Mouse (Mus musculus): Measurements from ENCODE around the gene Neurl1a. TPM values are rescaled to one million over a fixed set of nuclear protein-coding genes. Genes with fewer than 3 reads are reported as not detected.

The Neurl1a gene
- polyA plus RNA-seq, 1 experiment from 2014 or later: 2.6 TPM

DNA sequence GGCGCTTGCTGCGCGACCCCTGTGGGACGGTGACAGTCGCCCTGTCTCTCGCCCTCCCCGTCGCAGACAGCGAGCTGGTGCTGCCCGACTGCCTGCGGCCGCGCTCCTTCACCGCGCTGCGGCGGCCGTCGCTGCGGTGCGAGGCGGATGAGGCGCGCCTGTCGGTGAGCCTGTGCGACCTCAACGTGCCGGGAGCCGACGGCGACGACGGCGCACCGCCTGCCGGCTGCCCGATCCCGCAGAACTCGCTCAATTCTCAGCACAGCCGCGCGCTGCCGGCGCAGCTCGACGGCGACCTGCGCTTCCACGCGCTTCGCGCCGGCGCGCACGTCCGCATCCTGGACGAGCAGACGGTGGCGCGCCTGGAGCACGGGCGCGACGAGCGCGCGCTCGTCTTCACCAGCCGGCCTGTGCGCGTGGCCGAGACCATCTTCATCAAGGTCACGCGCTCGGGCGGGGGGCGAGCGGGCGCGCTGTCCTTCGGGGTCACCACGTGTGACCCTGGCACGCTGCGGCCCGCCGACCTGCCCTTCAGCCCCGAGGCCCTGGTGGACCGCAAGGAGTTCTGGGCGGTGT is 74.5 kb downstream of the Neurl1a start:
- H3K4me3 ChIP-seq: peak overlapping the region; percentile 39
- 6% methylated on average over 89 of the region's 90 CpGs for WGBS (ENCODE audit: insufficient replicate concordance)
- H3K9me3 ChIP-seq (replicated peaks): no peaks in the 10 kb centered on the region
- H3K27ac ChIP-seq: no peak overlapping the region
- peak overlapping the region; percentile 53 for H3K4me2 ChIP-seq
- H3K36me3 ChIP-seq: no peaks in the 10 kb centered on the region
- H3K27me3 ChIP-seq (replicated peaks): peaks cover 61% of the 10 kb centered on the region
- H3K4me1 ChIP-seq: peaks cover 7% of the 10 kb centered on the region; the same call in 1 of the 2 replicates
- no peak for ATAC-seq
- no peak overlapping the region; the same call in 1 of the 2 replicates for H3K9ac ChIP-seq

DNA sequence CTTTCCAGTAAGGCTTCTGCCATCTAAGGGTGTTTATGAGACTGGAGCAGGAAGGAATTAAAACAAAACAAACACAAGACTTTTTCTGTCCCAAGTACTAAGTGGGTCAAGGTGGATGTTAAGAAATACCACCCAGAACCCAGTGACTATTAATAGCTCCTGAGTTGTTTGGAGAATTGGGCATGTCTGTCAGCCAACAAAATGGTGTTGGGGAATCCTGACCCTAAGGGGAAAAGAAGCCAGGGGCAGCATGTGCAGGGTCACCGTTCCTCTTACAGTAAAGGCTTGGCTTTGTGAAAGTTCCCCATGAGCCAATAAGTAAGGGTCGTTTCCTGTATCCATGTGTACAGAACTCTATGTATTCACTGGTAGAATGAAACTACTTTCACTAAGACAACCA is 76.4 kb downstream of the Neurl1a start:
- Histone ChIP-seq H3K27ac (no peak overlapping the region), H3K4me2 (no peak overlapping the region), H3K9ac (no peak overlapping the region), H3K4me3 (no peak overlapping the region), H3K9me3 (replicated peaks) (no peaks in the 10 kb centered on the region), H3K36me3 (no peaks in the 10 kb centered on the region), H3K4me1 (peaks cover 7% of the 10 kb centered on the region; the same call in 1 of the 2 replicates), H3K27me3 (replicated peaks) (peaks cover 61% of the 10 kb centered on the region)
- no peak for ATAC-seq
- 56% methylated on average over 2 of the region's 2 CpGs for WGBS (ENCODE audit: insufficient replicate concordance)

DNA sequence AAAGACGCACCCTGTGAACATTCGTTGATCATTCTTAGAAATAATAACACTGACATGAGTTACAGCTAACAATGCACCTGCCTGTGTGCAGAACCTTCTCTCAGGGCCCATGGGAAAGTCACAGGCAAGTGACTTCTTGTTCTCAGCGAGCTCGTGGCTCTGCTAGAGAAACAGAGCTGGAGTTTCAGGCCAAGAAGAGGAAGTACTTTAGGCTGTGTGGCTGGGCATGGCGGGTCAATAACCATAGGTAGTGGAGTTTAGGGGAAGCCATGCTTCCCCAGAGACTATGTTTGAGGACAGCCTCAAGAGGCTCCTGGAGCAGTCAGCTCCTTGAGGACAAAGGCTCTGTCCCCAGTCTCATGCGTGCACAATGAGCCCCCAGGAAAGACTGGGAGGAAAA is 77.3 kb downstream of the Neurl1a start:
- no peak overlapping the region for H3K9ac ChIP-seq
- no peak for ATAC-seq
- no peak overlapping the region for H3K4me2 ChIP-seq
- peaks cover 57% of the 10 kb centered on the region for H3K27me3 ChIP-seq (replicated peaks)
- H3K27ac ChIP-seq: no peak overlapping the region
- H3K36me3 ChIP-seq: no peaks in the 10 kb centered on the region
- peaks cover 7% of the 10 kb centered on the region; the same call in 1 of the 2 replicates for H3K4me1 ChIP-seq
- no peak overlapping the region for H3K4me3 ChIP-seq
- 35% methylated on average over 6 of the region's 6 CpGs for WGBS (ENCODE audit: insufficient replicate concordance)
- no peaks in the 10 kb centered on the region for H3K9me3 ChIP-seq (replicated peaks)

DNA sequence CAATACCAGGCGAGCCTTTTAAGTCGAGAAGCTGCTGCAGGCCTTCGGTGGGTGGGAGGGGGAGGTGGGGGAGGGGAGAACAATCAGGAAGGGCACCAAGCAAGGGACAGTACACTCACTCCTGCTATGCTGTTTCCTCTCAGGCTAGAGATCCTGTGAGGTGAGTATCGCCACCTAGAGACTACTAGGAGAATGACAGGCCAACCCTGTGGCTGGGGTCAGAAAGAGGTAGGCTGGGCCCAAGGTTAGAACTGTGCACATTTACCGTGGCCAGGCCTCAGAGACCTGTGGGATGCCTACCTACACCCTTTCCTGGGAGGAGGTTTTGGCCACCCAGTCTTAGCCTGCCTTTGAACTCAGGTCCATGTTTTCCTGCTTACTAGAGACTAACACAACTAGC is 81.0 kb downstream of the Neurl1a start:
- Histone ChIP-seq H3K9ac (no peak overlapping the region), H3K9me3 (replicated peaks) (no peaks in the 10 kb centered on the region), H3K36me3 (no peaks in the 10 kb centered on the region), H3K4me2 (no peak overlapping the region), H3K27me3 (replicated peaks) (peaks cover 20% of the 10 kb centered on the region), H3K4me3 (no peak overlapping the region), H3K27ac (no peak overlapping the region), H3K4me1 (no peaks in the 10 kb centered on the region)
- 2% methylated on average over 5 of the region's 5 CpGs for WGBS (ENCODE audit: insufficient replicate concordance)
- ATAC-seq: peak; percentile 50; the same call in 1 of the 2 replicates

DNA sequence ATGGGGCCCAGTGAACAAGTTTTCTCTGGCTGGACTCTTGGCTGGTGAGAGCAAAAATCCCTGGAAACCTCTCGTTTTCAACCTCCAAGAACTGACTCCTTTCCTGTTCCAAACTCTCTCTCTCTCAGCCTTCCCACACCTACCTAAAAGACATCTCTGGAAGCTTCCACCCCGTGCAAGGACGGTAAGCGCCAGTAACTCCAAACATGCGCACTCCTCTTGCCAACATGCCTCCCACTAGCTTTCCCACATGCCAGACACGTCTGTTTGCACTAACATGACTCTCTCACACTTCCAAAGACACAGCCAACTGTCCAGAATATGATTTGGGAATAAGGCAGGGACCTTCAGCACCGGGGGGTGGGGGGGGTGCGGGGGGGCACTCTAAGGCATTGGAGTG is 82.6 kb downstream of the Neurl1a start:
- Histone ChIP-seq H3K36me3 (peaks cover under 1% of the 10 kb centered on the region; the same call in 1 of the 2 replicates), H3K4me2 (no peak overlapping the region), H3K27me3 (replicated peaks) (peaks cover 5% of the 10 kb centered on the region; the same call in 1 of the 2 replicates), H3K9ac (no peak overlapping the region), H3K9me3 (replicated peaks) (no peaks in the 10 kb centered on the region), H3K4me3 (no peak overlapping the region), H3K27ac (no peak overlapping the region), H3K4me1 (no peaks in the 10 kb centered on the region)
- ATAC-seq: no peak
- 67% methylated on average over 8 of the region's 8 CpGs for WGBS (ENCODE audit: insufficient replicate concordance)

DNA sequence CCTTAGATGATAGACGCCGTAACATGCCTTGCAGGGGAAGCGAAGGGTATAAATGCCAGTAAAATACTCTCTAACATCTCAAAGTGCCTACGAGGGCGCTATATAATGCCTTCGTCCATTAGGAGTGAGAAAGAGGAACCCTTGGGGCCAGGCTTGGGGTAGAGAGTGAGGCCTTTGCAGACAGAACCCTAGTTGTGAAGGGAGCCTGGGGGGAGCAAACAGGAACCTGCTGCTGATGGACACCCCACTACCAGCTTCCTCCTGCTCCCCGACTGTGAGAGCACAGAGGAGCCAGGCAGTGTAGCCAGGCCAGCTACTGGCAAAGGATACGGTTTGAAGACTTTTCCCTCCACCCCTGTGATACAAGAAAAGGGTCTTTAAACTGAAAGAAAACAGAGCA is 85.0 kb downstream of the Neurl1a start:
- Histone ChIP-seq H3K27me3 (replicated peaks) (no peaks in the 10 kb centered on the region), H3K9me3 (replicated peaks) (no peaks in the 10 kb centered on the region), H3K9ac (no peak overlapping the region), H3K36me3 (peaks cover 25% of the 10 kb centered on the region), H3K4me1 (no peaks in the 10 kb centered on the region), H3K27ac (no peak overlapping the region), H3K4me3 (no peak overlapping the region), H3K4me2 (no peak overlapping the region)
- WGBS (ENCODE audit: insufficient replicate concordance): 68% methylated on average over 8 of the region's 8 CpGs
- ATAC-seq: no peak

DNA sequence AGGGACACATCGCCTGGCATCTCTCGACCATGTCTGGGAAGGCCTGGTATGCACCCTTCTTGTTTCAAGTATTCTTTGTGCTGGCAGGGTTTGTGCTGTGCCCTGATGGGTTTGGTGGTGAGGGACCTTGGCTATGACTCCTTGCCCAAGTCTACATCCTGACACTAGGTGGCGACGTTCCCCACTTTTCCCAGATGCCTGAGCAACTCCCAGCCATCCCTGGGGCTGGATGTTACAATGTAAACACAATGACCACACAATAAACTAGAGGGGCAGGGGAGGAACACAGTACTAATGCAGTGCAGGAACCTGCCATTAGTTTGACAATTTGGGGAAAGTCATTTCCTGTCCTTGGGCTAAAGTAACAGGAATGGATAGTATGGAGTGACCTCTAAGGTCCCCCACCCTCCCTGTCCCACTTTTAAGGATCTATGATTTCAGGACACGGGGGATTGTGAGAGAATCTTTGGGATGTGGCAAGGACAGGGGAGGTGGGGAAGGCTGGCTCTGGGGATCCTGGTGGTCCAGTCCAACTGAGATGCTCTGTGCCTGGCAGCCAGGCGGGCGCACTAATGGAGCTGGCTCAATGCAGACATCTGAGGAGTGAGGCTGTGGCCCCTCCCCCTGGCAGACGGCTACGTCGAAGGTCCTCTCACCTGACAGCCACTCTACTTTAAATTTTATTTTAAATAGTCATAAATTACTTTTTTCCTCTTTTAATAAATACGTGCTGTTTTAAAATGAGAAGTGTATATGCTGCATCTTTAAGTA is 85.9 kb downstream of the Neurl1a start:
- Histone ChIP-seq H3K27me3 (replicated peaks) (no peaks in the 10 kb centered on the region), H3K27ac (no peak overlapping the region), H3K9me3 (replicated peaks) (no peaks in the 10 kb centered on the region), H3K4me1 (no peaks in the 10 kb centered on the region), H3K4me3 (no peak overlapping the region), H3K4me2 (no peak overlapping the region), H3K9ac (no peak overlapping the region), H3K36me3 (peaks cover 34% of the 10 kb centered on the region)
- ATAC-seq: no peak
- 51% methylated on average over 11 of the region's 11 CpGs for WGBS (ENCODE audit: insufficient replicate concordance)

DNA sequence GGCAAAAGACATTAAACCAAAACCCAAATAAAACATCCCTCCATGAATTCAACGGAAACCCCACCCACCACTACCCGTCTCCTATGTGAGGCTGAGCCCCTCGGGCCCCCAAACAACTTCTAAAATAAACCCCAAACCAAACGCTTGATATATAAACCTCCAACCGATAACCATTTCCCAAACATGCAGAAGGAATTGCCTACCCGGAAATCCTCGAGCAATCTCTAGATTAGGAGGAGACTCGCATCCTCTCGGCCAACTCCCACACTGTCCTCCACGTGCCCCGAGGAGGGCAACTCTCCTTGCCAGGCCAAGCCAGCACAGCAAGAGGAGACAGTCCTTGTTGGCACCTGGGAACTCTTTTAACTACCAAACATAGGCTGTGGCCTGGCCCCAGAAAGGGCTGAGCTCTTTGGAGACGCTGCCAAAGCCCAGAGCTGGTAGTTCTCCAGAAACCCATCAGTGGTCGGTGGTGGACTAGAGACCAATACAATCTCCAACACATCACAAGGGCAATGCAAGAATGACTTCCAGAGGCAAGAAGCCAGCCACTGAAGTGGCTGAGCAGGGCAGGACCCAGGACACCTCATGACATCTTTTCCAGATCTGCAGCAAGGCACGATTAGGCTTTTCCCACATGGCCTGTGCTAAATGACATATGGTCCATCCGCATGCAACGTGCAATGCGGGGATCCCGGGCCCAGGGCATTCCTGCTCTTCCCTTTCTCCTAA is 87.6 kb downstream of the Neurl1a start:
- no peaks in the 10 kb centered on the region for H3K9me3 ChIP-seq (replicated peaks)
- no peaks in the 10 kb centered on the region for H3K4me1 ChIP-seq
- H3K4me2 ChIP-seq: no peak overlapping the region
- no peak overlapping the region for H3K9ac ChIP-seq
- H3K4me3 ChIP-seq: no peak overlapping the region
- H3K27ac ChIP-seq: no peak overlapping the region
- H3K27me3 ChIP-seq (replicated peaks): no peaks in the 10 kb centered on the region
- no peak for ATAC-seq
- 80% methylated on average over 18 of the region's 18 CpGs for WGBS (ENCODE audit: insufficient replicate concordance)
- H3K36me3 ChIP-seq: peaks cover 40% of the 10 kb centered on the region

DNA sequence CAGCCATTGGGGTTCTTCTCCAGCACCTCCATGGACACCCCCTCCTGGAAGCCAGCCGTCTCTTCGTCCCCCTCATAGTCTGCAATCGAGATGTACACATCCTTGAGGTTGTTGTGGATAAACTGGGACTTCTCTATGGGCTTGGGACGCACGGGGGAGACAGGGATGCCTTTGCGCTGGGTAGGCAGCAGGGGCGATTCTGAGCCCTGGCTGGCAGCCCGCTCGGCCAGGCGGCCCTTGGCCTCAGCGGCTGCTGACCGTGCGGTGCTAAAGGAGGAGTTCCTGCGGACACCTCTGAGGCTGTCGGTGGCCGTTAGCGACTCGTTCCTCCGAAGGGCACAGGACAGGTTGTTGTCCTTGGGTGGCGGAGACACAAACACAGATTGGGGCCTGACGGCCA is 88.4 kb downstream of the Neurl1a start:
- ATAC-seq: no peak
- Histone ChIP-seq H3K36me3 (peaks cover 47% of the 10 kb centered on the region), H3K27ac (no peak overlapping the region)

DNA sequence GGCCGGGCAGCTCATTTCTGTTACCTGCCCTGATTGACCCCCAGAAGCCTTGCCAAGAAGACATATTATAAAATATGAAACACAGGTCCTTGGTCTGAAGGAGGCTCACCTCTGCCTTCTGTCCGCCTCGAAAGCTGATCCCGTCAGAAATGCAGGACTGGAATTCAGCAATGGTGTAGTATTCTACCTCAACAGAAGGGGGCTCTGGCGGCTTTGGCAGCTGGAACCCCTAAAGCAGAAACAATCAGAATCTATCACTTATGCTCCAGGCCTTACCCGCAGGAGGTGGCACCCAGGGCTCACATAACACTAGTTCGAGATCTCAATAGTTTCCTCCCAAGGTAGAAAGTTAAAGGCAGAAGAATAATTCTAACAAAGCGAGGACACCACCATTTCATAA is 91.1 kb downstream of the Neurl1a start:
- no peaks in the 10 kb centered on the region for H3K9me3 ChIP-seq (replicated peaks)
- 63% methylated on average over 8 of the region's 8 CpGs for WGBS (ENCODE audit: insufficient replicate concordance)
- no peak overlapping the region for H3K9ac ChIP-seq
- no peak overlapping the region for H3K4me2 ChIP-seq
- peaks cover 63% of the 10 kb centered on the region for H3K36me3 ChIP-seq
- no peak for ATAC-seq
- no peaks in the 10 kb centered on the region for H3K27me3 ChIP-seq (replicated peaks)
- H3K27ac ChIP-seq: no peak overlapping the region
- no peak overlapping the region for H3K4me3 ChIP-seq
- no peaks in the 10 kb centered on the region for H3K4me1 ChIP-seq

More for the DNA sequence above, 88.4 kb downstream of the Neurl1a start:
- Histone ChIP-seq H3K4me1 (no peaks in the 10 kb centered on the region), H3K9ac (no peak overlapping the region), H3K9me3 (replicated peaks) (no peaks in the 10 kb centered on the region), H3K4me3 (no peak overlapping the region), H3K27me3 (replicated peaks) (no peaks in the 10 kb centered on the region), H3K4me2 (no peak overlapping the region)
- WGBS (ENCODE audit: insufficient replicate concordance): 82% methylated on average over 21 of the region's 21 CpGs

DNA sequence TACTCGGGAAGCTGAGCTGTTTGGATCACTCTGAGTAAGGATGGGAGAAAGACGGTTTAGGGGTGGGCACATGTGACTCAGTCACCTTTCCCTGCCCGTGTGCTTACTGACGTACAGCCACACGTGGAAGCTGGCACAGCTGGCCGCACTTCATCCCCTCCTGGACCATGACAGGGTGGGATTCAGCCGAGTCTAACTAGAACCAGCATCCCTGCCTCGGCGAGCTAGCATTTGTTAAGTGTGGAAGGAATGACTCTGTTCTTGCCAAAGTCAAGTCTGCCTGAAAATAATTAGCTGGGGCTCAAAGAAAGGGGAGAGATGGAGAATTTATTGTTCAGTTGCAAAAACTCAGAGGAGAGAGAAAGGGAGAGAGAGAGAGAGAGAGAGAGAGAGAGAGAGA is 91.9 kb downstream of the Neurl1a start:
- Histone ChIP-seq H3K9me3 (replicated peaks) (no peaks in the 10 kb centered on the region), H3K4me2 (no peak overlapping the region), H3K27ac (no peak overlapping the region), H3K27me3 (replicated peaks) (no peaks in the 10 kb centered on the region), H3K4me3 (no peak overlapping the region), H3K36me3 (peaks cover 63% of the 10 kb centered on the region), H3K9ac (no peak overlapping the region), H3K4me1 (no peaks in the 10 kb centered on the region)
- ATAC-seq: no peak
- 73% methylated on average over 9 of the region's 9 CpGs for WGBS (ENCODE audit: insufficient replicate concordance)

DNA sequence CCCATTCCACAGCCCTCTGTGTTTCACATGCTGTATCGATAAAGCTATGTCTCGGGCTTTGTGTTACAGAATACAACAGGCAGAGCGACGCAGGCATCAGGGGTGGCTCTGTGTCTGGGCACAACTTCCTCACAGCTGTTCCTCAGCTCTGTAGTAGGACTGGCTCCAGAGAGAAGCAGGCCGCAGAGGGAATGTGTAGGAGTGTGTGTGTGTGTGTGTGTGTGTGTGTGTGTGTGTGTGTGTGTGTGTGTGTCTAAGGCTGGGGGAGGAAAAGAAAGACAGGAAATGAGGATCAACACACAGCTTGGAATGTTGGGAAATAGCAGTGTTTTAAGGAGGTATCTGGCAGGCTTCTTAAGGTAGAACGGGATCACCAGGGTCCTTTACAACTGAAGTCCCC is 98.1 kb downstream of the Neurl1a start:
- H3K27me3 ChIP-seq (replicated peaks): no peaks in the 10 kb centered on the region
- H3K9me3 ChIP-seq (replicated peaks): no peaks in the 10 kb centered on the region
- ATAC-seq: no peak
- peaks cover 53% of the 10 kb centered on the region for H3K36me3 ChIP-seq
- no peak overlapping the region for H3K4me2 ChIP-seq
- H3K27ac ChIP-seq: no peak overlapping the region
- no peak overlapping the region for H3K4me3 ChIP-seq
- H3K9ac ChIP-seq: no peak overlapping the region
- 78% methylated on average over 6 of the region's 6 CpGs for WGBS (ENCODE audit: insufficient replicate concordance)
- 0 out of 2 replicates have a peak, but pooled peaks cover 4% of the 10 kb centered on the region for H3K4me1 ChIP-seq
